Mouse (Mus musculus) hindbrain, embryonic 14.5 days (tissue): ENCODE data around the gene Stat5b. TPM values are rescaled to one million over a fixed set of nuclear protein-coding genes. Genes with fewer than 3 reads are reported as not detected.

Source experiments
- ATAC-seq: fragments of 200-750 bp; cut with Nextera tagmentation; 2 replicates; pipeline ENCODE4 v1.8.0; 2017; ENCODE audit warnings: moderate number of reproducible peaks, mild to moderate bottlenecking, moderate TSS enrichment, moderate library complexity; ENCODE audit not compliant: low FRiP score
- DNase-seq: peaks from one replicate; pipeline ENCODE4 v3.0.0-alpha.2; 2015; ENCODE audit warnings: low spot score
- H3K27ac ChIP-seq: fragments of 300-500 bp; sonication (generic); 2 replicates; pipeline ENCODE4 v1.5.1; 2014; ENCODE audit warnings: mild to moderate bottlenecking, moderate library complexity
- H3K27me3 ChIP-seq: fragments of 300-500 bp; sonication (generic); 2 replicates; pipeline ENCODE4 v1.6.1; 2014; ENCODE audit warnings: mild to moderate bottlenecking, low read length, mixed read lengths; ENCODE audit not compliant: control insufficient read depth, insufficient read depth
- H3K36me3 ChIP-seq: fragments of 300-500 bp; sonication (generic); replicated peaks from 2 replicates; pipeline ENCODE4 v1.6.1; 2014; ENCODE audit not compliant: control insufficient read depth, insufficient read depth
- H3K4me1 ChIP-seq: fragments of 300-500 bp; sonication (generic); replicated peaks from 2 replicates; pipeline ENCODE4 v1.6.1; 2014; ENCODE audit warnings: antibody characterized with exemption, low read length, mixed read lengths; ENCODE audit not compliant: control insufficient read depth, insufficient read depth
- H3K4me2 ChIP-seq: fragments of 300-500 bp; sonication (generic); replicated peaks from 2 replicates; pipeline ENCODE4 v1.6.1; 2014; ENCODE audit warnings: mild to moderate bottlenecking, moderate library complexity
- H3K4me3 ChIP-seq: fragments of 300-500 bp; sonication (generic); replicated peaks from 2 replicates; pipeline ENCODE4 v1.5.1; 2014; ENCODE audit warnings: mild to moderate bottlenecking, low read length
- H3K9ac ChIP-seq: fragments of 300-500 bp; sonication (generic); 2 replicates; pipeline ENCODE4 v1.6.1; 2014
- H3K9me3 ChIP-seq: fragments of 300-500 bp; sonication (generic); 2 replicates; pipeline ENCODE4 v1.6.1; 2016; ENCODE audit warnings: low read length; ENCODE audit not compliant: control insufficient read depth
- WGBS: fragments of 180-500 bp; shearing (Covaris S2); extraction: QIAGEN DNeasy Blood & Tissue Kit; methylation state at CpG from one replicate; pipeline ENCODE4 v1.1.7; 2014; 5-methylcytosine and 5-hydroxymethylcytosine counted together
- polyA plus RNA-seq: library from polyadenylated mRNA; unstranded; fragments of >200 nt; fragmentation: Nextera tagmentation; extraction: Ambion mirVana; gene quantifications from 2 replicates; pipeline ENCODE4 v1.2.1, GENCODE M21; 2014

Stat5b gene
- polyA plus RNA-seq, 1 experiment from 2014 or later, result 19.0 TPM

DNA sequence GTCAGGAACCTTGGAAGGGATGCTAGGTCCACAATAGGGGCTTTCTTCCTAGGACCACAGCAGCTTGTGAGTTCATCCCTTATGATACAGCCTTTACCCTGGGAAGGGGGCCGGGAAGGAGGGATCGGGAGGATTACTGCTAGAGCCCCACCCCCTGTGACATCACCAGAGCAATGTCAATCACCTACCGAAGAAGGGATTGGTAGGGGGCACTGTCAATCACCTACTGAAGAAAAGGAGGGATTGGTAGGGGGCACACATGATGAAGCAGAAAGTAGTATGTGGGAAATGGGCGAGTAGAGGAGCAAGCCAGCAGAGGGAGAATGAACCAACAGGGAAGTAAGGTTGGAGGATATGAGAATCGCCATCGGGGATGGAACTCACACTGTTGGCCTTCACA, 94.0 kb downstream of the Stat5b start:
- Histone ChIP-seq H3K4me3 (no peak overlapping the region), H3K9ac (no peak overlapping the region), H3K27me3 (no peaks in the 10 kb centered on the region), H3K9me3 (no peaks in the 10 kb centered on the region), H3K27ac (no peak overlapping the region), H3K36me3 (peaks cover 35% of the 10 kb centered on the region), H3K4me1 (0 out of 2 replicates have a peak, but pooled peaks cover 6% of the 10 kb centered on the region), H3K4me2 (no peak overlapping the region)
- no peak for DNase-seq
- no peak for ATAC-seq
- 74% methylated on average over 6 of the region's 6 CpGs for WGBS

DNA sequence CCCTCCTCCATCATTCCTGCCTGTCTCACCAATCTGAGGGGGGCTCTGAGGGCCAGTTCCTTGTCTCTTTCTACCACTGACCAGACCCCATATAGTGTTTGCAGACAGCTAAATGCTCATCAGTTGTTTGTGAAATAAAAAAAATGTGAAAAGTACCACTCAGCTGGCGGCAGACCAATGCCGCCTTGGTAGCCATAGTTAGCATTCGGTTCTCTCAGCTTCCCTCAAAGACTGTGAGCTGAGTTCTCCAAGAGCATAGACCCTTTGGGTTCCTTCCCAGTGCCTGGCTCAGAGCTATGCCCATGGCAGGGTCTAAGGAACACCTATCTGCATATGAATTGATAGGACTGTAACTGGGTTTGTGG, 95.8 kb downstream of the Stat5b start:
- DNase-seq (no peak), ATAC-seq (no peak)
- 94% methylated on average over 3 of the region's 3 CpGs for WGBS
- Histone ChIP-seq H3K4me2 (no peak overlapping the region), H3K36me3 (peaks cover 52% of the 10 kb centered on the region), H3K9me3 (no peaks in the 10 kb centered on the region), H3K9ac (no peak overlapping the region), H3K27me3 (no peaks in the 10 kb centered on the region), H3K27ac (no peak overlapping the region), H3K4me1 (no peaks in the 10 kb centered on the region), H3K4me3 (no peak overlapping the region)

DNA sequence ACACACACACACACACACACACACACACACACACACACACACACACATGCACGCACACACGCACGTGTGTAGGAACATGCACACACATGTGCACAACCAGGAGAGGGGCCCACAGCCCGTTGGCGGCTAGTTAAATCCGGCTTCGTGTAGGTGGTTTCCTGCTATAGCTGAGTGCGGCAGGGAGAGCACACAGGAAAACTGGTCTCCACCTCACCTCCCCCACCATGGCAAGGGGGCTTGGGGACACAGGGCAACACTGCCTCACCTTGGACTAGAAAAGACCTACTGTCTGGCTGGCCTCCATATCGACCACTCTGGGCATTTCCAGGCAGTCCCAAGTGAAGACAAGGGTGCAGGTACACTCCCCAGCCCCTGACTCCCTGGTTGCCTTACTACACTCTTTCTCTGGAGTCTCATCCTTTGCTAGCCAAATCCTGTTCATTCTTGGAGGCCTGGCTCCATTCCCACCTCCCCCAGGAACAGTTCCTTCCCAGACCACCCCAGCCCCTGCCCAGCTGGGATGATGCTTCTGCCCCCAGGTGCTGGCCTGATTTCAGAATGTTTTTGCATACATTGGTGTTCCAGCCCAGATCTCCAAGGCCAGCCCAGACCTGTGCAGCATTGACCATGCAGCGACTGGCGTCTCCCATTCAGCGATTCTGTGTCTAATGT, 96.4 kb downstream of the Stat5b start:
- H3K27ac ChIP-seq, result no peak overlapping the region
- ATAC-seq (no peak), DNase-seq (no peak)
- H3K4me3 ChIP-seq, result no peak overlapping the region
- no peaks in the 10 kb centered on the region for H3K27me3 ChIP-seq
- no peaks in the 10 kb centered on the region for H3K9me3 ChIP-seq
- WGBS, result 88% methylated on average over 12 of the region's 12 CpGs
- H3K36me3 ChIP-seq, result peaks cover 57% of the 10 kb centered on the region
- no peak overlapping the region for H3K4me2 ChIP-seq
- H3K4me1 ChIP-seq, result no peaks in the 10 kb centered on the region
- H3K9ac ChIP-seq, result no peak overlapping the region

DNA sequence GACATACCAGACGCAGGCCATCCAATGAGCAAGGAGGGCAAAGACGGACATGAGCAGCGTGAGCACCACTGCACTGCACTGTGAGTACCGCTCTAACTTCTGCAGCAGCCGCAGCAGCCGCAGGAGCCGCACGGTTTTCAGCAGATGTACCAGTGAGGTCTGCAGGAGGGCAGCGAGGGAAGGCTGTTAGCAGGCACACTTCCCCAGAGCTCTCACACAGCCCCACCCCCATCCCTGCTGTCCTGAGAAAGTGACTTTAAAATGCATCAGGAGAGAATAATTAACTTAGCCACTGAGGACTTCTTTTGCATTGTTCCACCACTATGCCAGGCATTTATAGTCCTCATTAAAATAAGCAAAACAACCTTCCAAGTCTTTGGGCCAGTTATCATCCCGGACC, 98.2 kb downstream of the Stat5b start:
- Histone ChIP-seq H3K27ac (no peak overlapping the region), H3K9ac (no peak overlapping the region), H3K36me3 (peaks cover 62% of the 10 kb centered on the region), H3K27me3 (no peaks in the 10 kb centered on the region), H3K4me1 (no peaks in the 10 kb centered on the region), H3K4me3 (no peak overlapping the region), H3K4me2 (no peak overlapping the region), H3K9me3 (no peaks in the 10 kb centered on the region)
- ATAC-seq, result no peak
- WGBS, result 27% methylated on average over 10 of the region's 10 CpGs
- no peak for DNase-seq

DNA sequence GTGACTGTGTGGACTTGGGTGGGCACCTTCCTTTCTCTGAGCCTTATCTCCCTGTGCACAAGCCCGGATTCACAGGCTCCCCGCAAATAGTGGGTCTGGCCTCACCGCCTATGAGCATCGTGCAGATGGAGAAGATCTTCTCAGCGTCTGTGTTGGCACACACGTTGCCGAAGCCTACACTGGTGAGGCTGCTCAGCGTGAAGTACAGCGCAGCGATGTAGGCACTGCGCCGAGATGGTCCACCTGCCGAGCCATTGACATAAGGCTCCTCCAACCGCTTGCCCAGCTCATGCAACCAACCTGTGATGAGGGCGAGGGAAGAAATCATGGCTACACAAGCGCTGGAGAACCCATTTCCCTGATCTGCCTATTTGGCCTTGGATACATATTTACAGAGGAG, 100.4 kb downstream of the Stat5b start:
- ATAC-seq (no peak), DNase-seq (no peak)
- no peak overlapping the region for H3K4me3 ChIP-seq
- H3K36me3 ChIP-seq, result peaks cover 51% of the 10 kb centered on the region
- no peaks in the 10 kb centered on the region for H3K9me3 ChIP-seq
- H3K27me3 ChIP-seq, result no peaks in the 10 kb centered on the region
- no peaks in the 10 kb centered on the region for H3K4me1 ChIP-seq
- WGBS, result 91% methylated on average over 16 of the region's 16 CpGs
- H3K4me2 ChIP-seq, result no peak overlapping the region
- H3K27ac ChIP-seq, result no peak overlapping the region
- H3K9ac ChIP-seq, result no peak overlapping the region

DNA sequence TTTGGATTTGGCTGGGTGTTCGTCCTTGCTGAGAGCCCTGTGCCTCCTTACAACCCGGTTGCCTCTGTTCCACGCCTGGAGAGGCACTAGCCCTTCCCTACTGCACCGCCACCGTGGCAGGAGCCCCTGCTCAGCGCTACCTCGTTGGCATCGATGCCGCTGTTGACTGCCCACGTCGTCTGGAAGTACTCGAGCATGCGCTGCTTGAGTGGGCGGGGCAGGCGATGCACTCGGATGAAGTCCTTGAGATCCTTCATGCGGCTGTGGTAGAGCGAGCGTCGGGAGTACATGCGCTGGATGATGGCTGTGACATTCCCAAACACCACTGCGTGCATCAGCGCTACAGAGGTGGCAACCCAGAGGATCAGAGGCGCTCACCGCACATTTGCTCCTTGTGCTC, 101.1 kb downstream of the Stat5b start:
- Histone ChIP-seq H3K4me3 (no peak overlapping the region), H3K9me3 (no peaks in the 10 kb centered on the region), H3K9ac (no peak overlapping the region), H3K27ac (no peak overlapping the region), H3K4me2 (no peak overlapping the region), H3K27me3 (no peaks in the 10 kb centered on the region), H3K36me3 (peaks cover 49% of the 10 kb centered on the region), H3K4me1 (no peaks in the 10 kb centered on the region)
- ATAC-seq (no peak), DNase-seq (no peak)
- WGBS, result 47% methylated on average over 25 of the region's 25 CpGs

DNA sequence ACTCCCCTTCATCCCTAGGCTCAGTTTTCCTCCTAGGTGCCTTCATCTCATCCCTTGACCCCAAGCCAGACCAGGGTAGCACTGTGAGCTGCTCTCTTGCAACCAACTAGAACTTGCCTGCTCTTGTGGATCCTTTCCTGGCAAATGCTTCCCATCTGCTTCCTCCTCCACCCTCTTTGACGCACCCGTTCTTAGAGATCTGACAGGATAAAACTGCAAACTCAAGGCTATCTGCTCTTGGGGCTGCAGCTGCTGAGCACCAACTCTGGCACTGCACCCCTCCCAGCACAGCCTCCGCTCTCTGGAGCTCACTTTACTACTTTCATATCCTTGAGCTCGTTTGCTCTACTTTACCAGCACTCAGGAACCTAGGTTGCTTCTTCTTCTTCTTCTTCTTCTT, 101.9 kb downstream of the Stat5b start:
- peaks cover 41% of the 10 kb centered on the region for H3K36me3 ChIP-seq
- ATAC-seq, result no peak

DNA sequence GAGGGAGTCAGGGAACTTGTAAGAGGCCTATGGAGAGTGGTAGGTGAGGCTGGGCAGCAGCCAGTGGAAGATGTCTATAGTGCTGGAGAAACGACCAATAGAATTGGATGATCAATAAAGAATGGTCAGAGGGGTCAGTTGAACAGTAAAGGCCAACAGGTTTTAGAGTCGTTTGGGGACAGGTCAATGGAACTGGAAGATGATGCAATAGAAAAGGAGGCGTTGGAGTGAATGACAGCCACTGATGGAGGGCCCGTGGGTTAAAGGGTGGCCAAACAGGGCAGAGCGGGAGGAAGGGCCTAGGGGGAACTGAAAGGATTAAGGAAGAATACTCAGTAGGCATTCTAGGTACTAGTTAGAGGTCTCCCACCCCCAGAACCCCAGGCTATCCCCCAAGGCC, 103.4 kb downstream of the Stat5b start:
- no peak overlapping the region for H3K27ac ChIP-seq
- no peaks in the 10 kb centered on the region for H3K4me1 ChIP-seq
- no peak overlapping the region for H3K4me3 ChIP-seq
- no peak for DNase-seq
- 67% methylated on average over 5 of the region's 5 CpGs for WGBS
- no peak overlapping the region for H3K9ac ChIP-seq
- no peak for ATAC-seq
- peaks cover 48% of the 10 kb centered on the region for H3K36me3 ChIP-seq
- no peaks in the 10 kb centered on the region for H3K9me3 ChIP-seq
- no peaks in the 10 kb centered on the region for H3K27me3 ChIP-seq
- no peak overlapping the region for H3K4me2 ChIP-seq

More for the DNA sequence above, 101.9 kb downstream of the Stat5b start:
- 84% methylated on average over 4 of the region's 4 CpGs for WGBS
- DNase-seq, result no peak
- no peak overlapping the region for H3K9ac ChIP-seq
- H3K4me3 ChIP-seq, result no peak overlapping the region
- no peaks in the 10 kb centered on the region for H3K4me1 ChIP-seq
- no peaks in the 10 kb centered on the region for H3K9me3 ChIP-seq
- no peak overlapping the region for H3K27ac ChIP-seq
- no peaks in the 10 kb centered on the region for H3K27me3 ChIP-seq
- H3K4me2 ChIP-seq, result no peak overlapping the region

DNA sequence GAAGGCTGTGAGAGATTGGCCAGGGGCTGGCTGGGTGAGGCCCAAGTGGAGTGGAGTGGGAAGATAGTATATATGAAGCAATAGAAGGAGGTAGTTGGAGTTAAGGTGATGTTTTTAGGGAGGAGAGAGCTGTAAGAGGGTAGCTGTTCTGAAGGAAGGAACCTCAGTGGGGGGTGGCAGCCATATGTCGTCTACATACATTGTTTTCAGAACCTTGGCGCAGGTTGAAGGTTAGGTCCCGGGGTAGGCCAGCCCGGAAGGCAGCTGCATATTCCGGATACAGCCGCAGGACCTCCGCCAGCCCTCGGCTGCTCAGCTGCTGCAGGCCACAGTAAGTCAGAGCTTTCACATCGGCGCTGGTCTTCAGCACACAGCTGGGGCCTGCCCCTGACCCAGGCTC, 104.0 kb downstream of the Stat5b start:
- Histone ChIP-seq H3K27me3 (no peaks in the 10 kb centered on the region), H3K4me1 (no peaks in the 10 kb centered on the region), H3K4me2 (no peak overlapping the region), H3K9me3 (no peaks in the 10 kb centered on the region), H3K4me3 (no peak overlapping the region), H3K27ac (no peak overlapping the region), H3K36me3 (peaks cover 47% of the 10 kb centered on the region), H3K9ac (no peak overlapping the region)
- ATAC-seq (no peak), DNase-seq (no peak)
- 82% methylated on average over 10 of the region's 10 CpGs for WGBS

DNA sequence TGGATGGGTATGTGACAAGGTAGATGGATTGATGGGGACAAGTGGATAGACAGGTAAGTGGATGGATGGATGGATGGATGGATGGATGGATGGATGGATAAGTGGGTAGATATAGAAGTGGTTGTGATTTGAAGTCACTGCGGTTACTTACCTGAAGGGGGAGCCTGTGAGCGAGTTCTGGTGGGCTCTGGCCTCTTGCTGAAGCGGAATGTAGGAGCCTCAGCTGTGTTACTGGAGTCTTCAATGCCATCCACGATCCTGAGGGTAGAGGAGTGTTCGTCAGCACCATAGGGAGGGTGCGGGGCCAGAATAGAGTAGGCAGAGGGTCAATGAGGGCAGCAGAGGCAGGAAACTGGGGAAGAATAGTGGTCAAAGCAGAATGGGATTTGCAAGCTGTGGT, 105.4 kb downstream of the Stat5b start:
- Histone ChIP-seq H3K4me1 (no peaks in the 10 kb centered on the region), H3K27ac (no peak overlapping the region), H3K9ac (no peak overlapping the region; the same call in 1 of the 2 replicates), H3K9me3 (no peaks in the 10 kb centered on the region), H3K4me3 (no peak overlapping the region), H3K27me3 (no peaks in the 10 kb centered on the region), H3K36me3 (peaks cover 41% of the 10 kb centered on the region), H3K4me2 (no peak overlapping the region)
- ATAC-seq, result 0 out of 2 replicates have a peak, but pooled peaks have one; percentile 58
- DNase-seq, result peak; percentile 73
- WGBS, result 10% methylated on average over 6 of the region's 6 CpGs
